Mouse (Mus musculus): Measurements from ENCODE around the gene Mrpl33. TPM values are rescaled to one million over a fixed set of nuclear protein-coding genes. Genes with fewer than 3 reads are reported as not detected.

Mrpl33 gene
- polyA plus RNA-seq, 1 experiment from 2014 or later, result 82.1 TPM

Other genes starting within 250 kb of the Mrpl33 start
- gene Zfp512, start 144.5 kb upstream of the Mrpl33 start, polyA plus RNA-seq (2018), result 13.3 to 17.3 TPM (median 14.0 TPM) in 3 replicates
- not detected in 3 replicates for gene 4930548H24Rik, start 111.2 kb upstream of the Mrpl33 start, polyA plus RNA-seq (2018)
- 8.6 to 19.3 TPM (median 17.5 TPM) in 3 replicates for gene Gpn1, start 102.2 kb upstream of the Mrpl33 start, polyA plus RNA-seq (2018)
- gene Slc4a1ap, start 69.9 kb upstream of the Mrpl33 start, polyA plus RNA-seq (2018), result 23.0 to 36.2 TPM (median 27.3 TPM) in 3 replicates
- gene Supt7l, start 69.1 kb upstream of the Mrpl33 start, polyA plus RNA-seq (2018), result 11.8 to 14.0 TPM (median 13.9 TPM) in 3 replicates
- 11.0 to 13.3 TPM (median 12.2 TPM) in 3 replicates for gene Rbks, start 100.7 kb downstream of the Mrpl33 start, polyA plus RNA-seq (2018)
- gene Babam2, start 100.7 kb downstream of the Mrpl33 start, polyA plus RNA-seq (2018), result 37.1 to 78.4 TPM (median 48.9 TPM) in 3 replicates

Data from macrophage (primary cell).